In genomic region chr15:11737436-11738000, GRCm38 (mm10) we compare ENCODE assay signal across 14 mouse cellular contexts.
"Had no signal": no experiment of that assay in that cellular context is flagged by ENCODE, and none has a peak within 500 bp of the region (broad histone marks: within the 10 kb centered on the region; RNA-seq: fewer than 3 reads in every experiment).

No protein-coding gene starts in this region.

- ATAC-seq: intestine, embryonic 15.5 days; midbrain, embryonic 16.5 days had no signal

- H3K27me3 ChIP-seq: intestine, embryonic 15.5 days; midbrain, embryonic 12.5 days; neural tube, embryonic 13.5 days had no signal

- H3K36me3 ChIP-seq: intestine, embryonic 15.5 days; limb, embryonic 12.5 days; midbrain, embryonic 12.5 days; neural tube, embryonic 13.5 days had no signal

- H3K4me3 ChIP-seq: intestine, embryonic 15.5 days; limb, embryonic 12.5 days; midbrain, embryonic 12.5 days; neural tube, embryonic 13.5 days had no signal

- H3K9ac ChIP-seq: intestine, embryonic 15.5 days; limb, embryonic 12.5 days; liver, embryonic 14.5 days; midbrain, embryonic 12.5 days; neural tube, embryonic 13.5 days had no signal

- H3K4me2 ChIP-seq: intestine, embryonic 15.5 days; limb, embryonic 12.5 days; midbrain, embryonic 12.5 days; neural tube, embryonic 13.5 days had no signal

- DNase-seq: kidney, adult 9 months; layer of hippocampus, adult 9-11 months; layer of hippocampus, postnatal 36 days; lung, postnatal 14 days; right cerebral cortex, postnatal 4 days; spleen, adult 18-20 months; thymus, adult 18-20 months; thymus, postnatal 14 days had no signal

- H3K27ac ChIP-seq: intestine, embryonic 15.5 days; limb, embryonic 12.5 days; liver, embryonic 14.5 days; midbrain, embryonic 12.5 days; neural tube, embryonic 13.5 days had no signal

- H3K9me3 ChIP-seq: intestine, embryonic 15.5 days; limb, embryonic 12.5 days; midbrain, embryonic 12.5 days; neural tube, embryonic 13.5 days had no signal
